Mouse (Mus musculus) kidney, embryonic 15.5 days (tissue): Measurements from ENCODE around the gene H13. TPM values are rescaled to one million over a fixed set of nuclear protein-coding genes. Genes with fewer than 3 reads are reported as not detected.
A peak's percentile ranks its signal among the peaks of the same experiment; 100 is the strongest.

ENCODE experiments used
- ATAC-seq: fragments of 200-750 bp; cut with Nextera tagmentation; replicated peaks from 2 replicates; pipeline ENCODE4 v1.8.0; 2017; ENCODE audit warnings: moderate TSS enrichment; ENCODE audit not compliant: low FRiP score
- H3K27ac ChIP-seq: fragments of 300-500 bp; sonication (generic); 2 replicates; pipeline ENCODE4 v1.5.1; 2015; ENCODE audit warnings: mild to moderate bottlenecking, inconsistent platforms
- H3K27me3 ChIP-seq: fragments of 300-500 bp; sonication (generic); 2 replicates; pipeline ENCODE4 v1.6.1; 2015; ENCODE audit warnings: inconsistent platforms
- H3K36me3 ChIP-seq: fragments of 300-500 bp; sonication (generic); 2 replicates; pipeline ENCODE4 v1.6.1; 2015; ENCODE audit warnings: inconsistent platforms
- H3K4me1 ChIP-seq: fragments of 300-500 bp; sonication (generic); 2 replicates; pipeline ENCODE4 v1.6.1; 2015; ENCODE audit warnings: inconsistent platforms
- H3K4me2 ChIP-seq: fragments of 300-500 bp; sonication (generic); 2 replicates; pipeline ENCODE4 v1.6.1; 2015; ENCODE audit warnings: moderate library complexity, mild to moderate bottlenecking, inconsistent platforms
- H3K4me3 ChIP-seq: fragments of 300-500 bp; sonication (generic); replicated peaks from 2 replicates; pipeline ENCODE4 v1.5.1; 2015; ENCODE audit warnings: mild to moderate bottlenecking, inconsistent platforms
- H3K9ac ChIP-seq: fragments of 300-500 bp; sonication (generic); 2 replicates; pipeline ENCODE4 v1.6.1; 2015; ENCODE audit warnings: mild to moderate bottlenecking, inconsistent platforms
- H3K9me3 ChIP-seq: fragments of 300-500 bp; sonication (generic); replicated peaks from 2 replicates; pipeline ENCODE4 v1.6.1; 2016; ENCODE audit warnings: inconsistent platforms
- WGBS: fragments of 180-500 bp; shearing (Covaris S2); methylation state at CpG from one replicate; pipeline ENCODE4 v1.1.7; 2015; ENCODE audit warnings: mixed read lengths; 5-methylcytosine and 5-hydroxymethylcytosine counted together
- polyA plus RNA-seq: library from polyadenylated mRNA; unstranded; fragments of >200 nt; fragmentation: Nextera tagmentation; extraction: Ambion mirVana; gene quantifications from 2 replicates; pipeline ENCODE4 v1.2.1, GENCODE M21; 2015

Gene H13
- polyA plus RNA-seq, 1 experiment from 2014 or later, result 147 TPM

GRCm38 (mm10) chr2:152726751-152727335 is 57.6 kb downstream of the H13 start:
- Histone ChIP-seq H3K27me3 (no peaks in the 10 kb centered on the region), H3K4me1 (peaks cover 78% of the 10 kb centered on the region), H3K27ac (peak overlapping the region; percentile 87), H3K4me2 (no peak overlapping the region), H3K9me3 (no peaks in the 10 kb centered on the region), H3K9ac (no peak overlapping the region), H3K4me3 (no peak overlapping the region), H3K36me3 (no peaks in the 10 kb centered on the region)
- ATAC-seq, result 0 out of 2 replicates have a peak, but pooled peaks have one; percentile 4
- 27% methylated on average over 6 of the region's 6 CpGs for WGBS

DNA sequence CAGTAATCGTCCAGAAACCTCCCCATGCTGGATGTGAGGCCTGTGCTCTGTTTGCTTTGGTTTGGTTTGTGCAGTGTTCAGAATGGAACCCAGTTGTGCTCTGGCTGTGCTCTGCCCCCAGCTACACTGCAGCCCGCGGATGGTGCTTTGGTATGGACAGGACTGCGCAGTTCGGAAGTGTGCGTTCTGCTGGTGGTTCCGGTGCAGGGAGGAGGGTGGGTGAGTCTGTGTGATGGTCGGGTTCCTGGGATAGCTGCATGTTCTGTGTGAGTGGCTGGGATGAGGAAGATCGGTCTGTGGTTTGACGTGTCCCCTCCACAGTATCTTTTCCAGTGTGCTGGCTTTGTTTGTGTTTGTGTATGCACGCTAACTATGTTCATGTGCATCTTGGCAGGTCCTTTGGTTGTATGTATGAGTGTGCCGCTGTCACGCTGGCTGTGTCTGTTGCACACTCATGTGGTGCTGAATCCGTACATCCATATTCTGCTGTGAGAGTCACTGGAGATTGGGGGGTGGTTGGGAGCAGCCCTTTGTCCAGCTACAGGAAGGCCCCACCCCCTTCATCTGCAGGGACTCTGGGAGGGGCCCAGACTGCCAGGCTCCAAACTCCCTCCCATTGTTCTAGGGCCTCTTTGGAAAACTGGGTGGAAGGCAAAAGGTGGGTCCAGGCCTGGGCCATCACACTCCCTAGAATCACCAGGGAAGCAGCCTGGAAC is 58.7 kb downstream of the H13 start:
- Histone ChIP-seq H3K9ac (no peak overlapping the region), H3K9me3 (no peaks in the 10 kb centered on the region), H3K27ac (peak overlapping the region; percentile 87), H3K36me3 (no peaks in the 10 kb centered on the region), H3K4me2 (no peak overlapping the region), H3K4me1 (peaks cover 88% of the 10 kb centered on the region), H3K27me3 (no peaks in the 10 kb centered on the region), H3K4me3 (no peak overlapping the region)
- WGBS, result 80% methylated on average over 14 of the region's 14 CpGs
- ATAC-seq, result no peak

DNA sequence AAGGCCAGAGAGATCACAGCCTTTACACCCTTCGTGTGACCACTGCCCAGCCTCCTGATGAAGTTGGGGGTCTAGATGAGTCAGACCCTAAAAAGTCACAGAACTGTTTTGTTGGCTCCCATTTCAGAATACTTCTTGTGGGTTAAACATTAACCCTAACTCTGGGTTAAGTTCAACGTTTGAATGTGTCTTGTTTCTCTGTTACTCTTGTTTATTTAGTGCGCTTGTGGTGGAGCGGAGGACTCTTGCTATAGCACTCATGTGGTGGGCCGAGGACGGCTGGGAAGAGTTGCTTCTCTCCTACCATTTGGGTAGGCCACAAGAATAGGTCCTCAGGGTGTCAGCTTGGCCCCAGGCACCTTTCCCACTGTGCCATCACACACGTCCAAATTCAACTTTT is 59.3 kb downstream of the H13 start:
- H3K9me3 ChIP-seq, result no peaks in the 10 kb centered on the region
- H3K36me3 ChIP-seq, result no peaks in the 10 kb centered on the region
- H3K27ac ChIP-seq, result peak overlapping the region; percentile 87
- 68% methylated on average over 7 of the region's 7 CpGs for whole genome bisulfite sequencing
- peaks cover 92% of the 10 kb centered on the region for H3K4me1 ChIP-seq
- no peak for ATAC-seq
- no peaks in the 10 kb centered on the region for H3K27me3 ChIP-seq
- no peak overlapping the region for H3K4me3 ChIP-seq
- H3K9ac ChIP-seq, result no peak overlapping the region
- H3K4me2 ChIP-seq, result no peak overlapping the region

DNA sequence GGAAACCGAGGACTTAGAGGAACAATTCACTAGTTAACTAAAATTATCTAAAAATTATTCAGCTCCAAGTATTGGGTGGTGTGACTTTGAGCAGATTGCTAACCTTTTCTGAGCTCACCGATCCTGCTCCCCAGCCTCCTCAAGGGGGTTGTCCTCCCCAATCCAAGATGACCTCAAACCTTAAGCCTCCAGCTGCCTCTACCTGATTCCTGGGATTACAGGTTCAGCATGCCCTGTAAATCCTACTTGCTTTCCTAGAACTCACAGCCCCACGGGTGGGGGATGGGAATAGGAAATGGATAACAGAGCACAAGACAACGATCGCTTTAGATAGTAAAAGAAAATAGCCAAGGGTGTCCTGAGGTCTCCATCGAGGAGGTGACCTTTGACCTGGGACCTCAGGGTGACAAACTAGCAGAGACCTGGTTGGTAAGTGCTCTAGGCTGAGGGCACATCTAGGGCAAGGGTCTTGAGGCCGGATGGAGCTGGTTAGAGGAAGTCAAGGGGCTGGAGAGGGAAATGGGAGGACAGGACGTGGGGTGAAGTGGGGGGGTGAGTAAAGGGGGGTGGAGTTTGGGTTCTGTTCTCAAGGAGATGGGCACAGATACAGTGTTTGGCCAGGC is 59.9 kb downstream of the H13 start:
- ATAC-seq, result peak; percentile 41
- peak overlapping the region; percentile 87 for H3K27ac ChIP-seq
- no peaks in the 10 kb centered on the region for H3K9me3 ChIP-seq
- H3K27me3 ChIP-seq, result no peaks in the 10 kb centered on the region
- peaks cover 92% of the 10 kb centered on the region for H3K4me1 ChIP-seq
- peak overlapping the region; percentile 10; the same call in 1 of the 2 replicates for H3K4me2 ChIP-seq
- no peak overlapping the region for H3K4me3 ChIP-seq
- H3K36me3 ChIP-seq, result no peaks in the 10 kb centered on the region
- H3K9ac ChIP-seq, result no peak overlapping the region
- 32% methylated on average over 8 of the region's 8 CpGs for WGBS

GRCm38 (mm10) chr2:152729636-152730020 is 60.4 kb downstream of the H13 start:
- no peak overlapping the region for H3K9ac ChIP-seq
- H3K27ac ChIP-seq, result peak overlapping the region; percentile 87
- no peaks in the 10 kb centered on the region for H3K9me3 ChIP-seq
- 24% methylated on average over 7 of the region's 7 CpGs for WGBS
- H3K4me3 ChIP-seq, result no peak overlapping the region
- peak overlapping the region; percentile 10; the same call in 1 of the 2 replicates for H3K4me2 ChIP-seq
- H3K27me3 ChIP-seq, result no peaks in the 10 kb centered on the region
- peaks cover 92% of the 10 kb centered on the region for H3K4me1 ChIP-seq
- peak; percentile 53 for ATAC-seq
- no peaks in the 10 kb centered on the region for H3K36me3 ChIP-seq

GRCm38 (mm10) chr2:152733201-152733600 is 63.9 kb downstream of the H13 start:
- no peaks in the 10 kb centered on the region for H3K27me3 ChIP-seq
- H3K36me3 ChIP-seq, result no peaks in the 10 kb centered on the region
- no peaks in the 10 kb centered on the region for H3K9me3 ChIP-seq
- H3K4me3 ChIP-seq, result no peak overlapping the region
- no peak for ATAC-seq
- peaks cover 77% of the 10 kb centered on the region for H3K4me1 ChIP-seq
- 0 out of 2 replicates have a peak overlapping the region, but pooled peaks have one; percentile 14 for H3K27ac ChIP-seq
- 95% methylated on average over 2 of the region's 2 CpGs for WGBS
- no peak overlapping the region for H3K4me2 ChIP-seq
- no peak overlapping the region for H3K9ac ChIP-seq

GRCm38 (mm10) chr2:152734501-152734900 is 65.2 kb downstream of the H13 start:
- Histone ChIP-seq H3K9me3 (no peaks in the 10 kb centered on the region), H3K36me3 (no peaks in the 10 kb centered on the region), H3K4me3 (peak overlapping the region; percentile 67), H3K27ac (peak overlapping the region; percentile 97), H3K4me1 (peaks cover 77% of the 10 kb centered on the region), H3K4me2 (peak overlapping the region; percentile 63), H3K9ac (peak overlapping the region; percentile 29; the same call in 1 of the 2 replicates), H3K27me3 (no peaks in the 10 kb centered on the region)
- ATAC-seq, result no peak
- 13% methylated on average over 10 of the region's 10 CpGs for WGBS

DNA sequence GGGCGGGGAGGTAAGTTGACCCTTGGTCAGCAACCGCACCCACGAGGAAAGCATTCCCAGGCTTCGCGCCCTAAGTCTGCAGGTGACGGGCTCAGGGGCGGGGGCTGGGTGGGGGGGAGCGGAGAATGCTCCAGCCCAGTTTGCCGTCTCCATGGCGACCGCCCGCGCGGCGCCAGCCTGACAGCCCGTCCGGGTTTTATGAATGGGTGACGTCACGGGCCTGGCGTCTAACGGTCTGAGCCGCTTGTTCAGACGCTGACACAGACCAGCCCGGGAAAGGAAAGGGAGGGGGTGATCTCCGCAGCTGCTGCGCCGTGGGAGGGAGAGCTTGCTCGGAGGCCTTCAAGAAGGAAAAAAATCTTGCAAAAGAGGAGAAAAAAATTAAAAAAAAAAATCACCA is 65.7 kb downstream of the H13 start:
- Histone ChIP-seq H3K36me3 (no peaks in the 10 kb centered on the region), H3K4me1 (peaks cover 77% of the 10 kb centered on the region), H3K27me3 (no peaks in the 10 kb centered on the region), H3K9ac (peak overlapping the region; percentile 34; the same call in 1 of the 2 replicates), H3K4me3 (peak overlapping the region; percentile 67), H3K4me2 (peak overlapping the region; percentile 63), H3K27ac (peak overlapping the region; percentile 97), H3K9me3 (no peaks in the 10 kb centered on the region)
- peak; percentile 82 for ATAC-seq
- 0% methylated on average over 28 of the region's 28 CpGs for WGBS

DNA sequence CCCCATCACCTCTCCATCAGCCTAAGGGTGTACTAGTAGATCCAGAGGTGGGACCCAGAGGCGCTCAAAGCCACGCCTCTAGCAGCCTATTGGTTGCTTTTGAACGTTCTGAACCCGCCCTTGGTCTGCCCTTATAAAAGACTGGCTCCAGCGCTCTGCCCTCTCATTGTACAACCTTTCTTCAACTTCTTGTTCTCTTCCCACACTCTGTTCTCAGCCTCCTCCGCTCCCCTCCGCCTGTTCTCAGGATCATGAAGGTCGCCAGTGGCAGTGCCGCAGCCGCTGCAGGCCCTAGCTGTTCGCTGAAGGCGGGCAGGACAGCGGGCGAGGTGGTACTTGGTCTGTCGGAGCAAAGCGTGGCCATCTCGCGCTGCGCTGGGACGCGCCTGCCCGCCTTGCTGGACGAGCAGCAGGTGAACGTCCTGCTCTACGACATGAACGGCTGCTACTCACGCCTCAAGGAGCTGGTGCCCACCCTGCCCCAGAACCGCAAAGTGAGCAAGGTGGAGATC is 66.9 kb downstream of the H13 start, which contains the start of gene Id1:
Gene Id1 (plus strand): TSS at position 162 of the 512 bp plus-strand sequence.
- under 1% methylated on average over 28 of the region's 28 CpGs for WGBS
- H3K4me2 ChIP-seq, result peak within 1 kb of the TSS; percentile 63
- no peaks in the 10 kb centered on the region for H3K36me3 ChIP-seq
- H3K9ac ChIP-seq, result peak within 1 kb of the TSS; percentile 79
- H3K27ac ChIP-seq, result peak within 1 kb of the TSS; percentile 97
- ATAC-seq, result peak; percentile 72
- H3K9me3 ChIP-seq, result no peaks in the 10 kb centered on the region
- H3K4me1 ChIP-seq, result peaks cover 79% of the 10 kb centered on the region
- no peaks in the 10 kb centered on the region for H3K27me3 ChIP-seq
- peak within 1 kb of the TSS; percentile 67 for H3K4me3 ChIP-seq

- Histone ChIP-seq H3K36me3 (no peaks in the 10 kb centered on the region), H3K9me3 (no peaks in the 10 kb centered on the region), H3K27ac (peak overlapping the region; percentile 97), H3K4me2 (peak overlapping the region; percentile 63), H3K27me3 (no peaks in the 10 kb centered on the region), H3K4me3 (peak overlapping the region; percentile 67), H3K4me1 (peaks cover 83% of the 10 kb centered on the region), H3K9ac (peak overlapping the region; percentile 79)
- no peak for ATAC-seq
- WGBS, result under 1% methylated on average over 22 of the region's 22 CpGs
These were observed 67.5 kb downstream of the H13 start for GRCm38 (mm10) chr2:152736748-152737147.

DNA sequence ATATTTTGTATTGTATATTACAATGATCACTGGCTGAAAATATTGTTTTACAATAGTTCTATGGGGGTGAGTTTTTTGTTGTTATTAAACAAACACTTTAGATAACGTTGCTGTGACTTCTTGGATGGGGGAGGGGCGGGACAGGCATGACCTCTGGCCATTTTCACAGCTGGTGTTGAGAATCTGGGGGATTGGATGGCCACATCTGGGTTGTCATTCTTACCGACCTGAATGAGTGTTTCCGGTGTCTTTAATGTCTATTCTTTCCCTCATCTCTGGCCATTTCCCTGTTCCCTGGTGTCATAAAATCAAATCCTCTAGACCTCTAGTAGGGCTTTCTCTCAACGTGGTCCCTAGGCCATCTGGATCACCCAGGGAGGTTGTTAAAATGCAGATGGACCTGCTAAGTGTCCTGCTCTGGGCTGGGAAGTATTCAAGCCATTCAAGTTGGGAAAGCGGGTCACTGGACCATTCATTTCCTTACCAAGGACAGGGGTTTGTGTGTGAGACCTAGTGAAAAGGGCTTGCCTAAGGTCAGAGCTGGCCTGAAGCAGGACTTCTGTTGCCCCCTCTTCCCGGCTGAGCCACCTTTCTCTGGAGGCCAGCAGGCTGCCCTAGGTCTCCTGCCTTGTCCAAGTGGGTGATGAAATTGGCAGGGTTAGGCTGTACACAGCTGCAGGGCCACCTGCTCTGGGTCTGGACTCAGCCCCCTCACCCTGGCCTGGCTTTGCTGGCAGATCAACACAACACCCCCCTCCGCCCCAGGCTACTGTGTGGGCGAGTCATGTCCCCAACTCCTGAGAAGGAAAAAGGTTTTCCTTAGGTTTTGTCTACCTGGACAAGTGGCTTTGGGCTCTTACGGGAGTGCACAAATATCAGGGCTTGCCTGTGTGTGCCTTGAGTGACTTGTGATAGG is 68.3 kb downstream of the H13 start:
- no peaks in the 10 kb centered on the region for H3K36me3 ChIP-seq
- H3K27me3 ChIP-seq, result no peaks in the 10 kb centered on the region
- peak overlapping the region; percentile 63 for H3K4me2 ChIP-seq
- peak overlapping the region; percentile 67 for H3K4me3 ChIP-seq
- 6% methylated on average over 10 of the region's 10 CpGs for WGBS
- peak overlapping the region; percentile 79 for H3K9ac ChIP-seq
- peaks cover 83% of the 10 kb centered on the region for H3K4me1 ChIP-seq
- no peaks in the 10 kb centered on the region for H3K9me3 ChIP-seq
- no peak for ATAC-seq
- peak overlapping the region; percentile 97 for H3K27ac ChIP-seq
